Comparison of ENCODE assay signal across 6 mouse cellular contexts in the genomic region with DNA sequence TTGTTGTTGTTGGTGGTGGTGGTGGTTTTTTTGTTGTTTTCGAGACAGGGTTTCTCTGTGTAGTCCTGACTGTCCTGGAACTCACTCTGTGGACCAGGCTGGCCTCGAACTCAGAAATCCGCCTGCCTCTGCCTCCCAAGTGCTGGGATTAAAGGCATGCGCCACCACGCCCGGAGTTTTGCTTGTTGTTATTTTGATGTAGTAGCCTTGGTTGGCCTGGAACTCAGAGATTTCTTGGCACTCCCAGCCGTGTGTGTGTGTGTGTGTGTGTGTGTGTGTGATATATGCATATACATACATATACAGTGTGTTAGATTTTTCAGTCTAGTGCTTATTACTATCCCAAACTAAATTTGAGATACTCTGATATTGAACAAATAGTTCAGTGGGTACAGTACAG. TPM values are rescaled to one million over a fixed set of nuclear protein-coding genes. Genes with fewer than 3 reads are reported as not detected.
"Had no signal": no experiment of that assay in that cellular context is flagged by ENCODE, and none has a peak within 500 bp of the region (broad histone marks: within the 10 kb centered on the region; RNA-seq: fewer than 3 reads in every experiment).

No protein-coding gene starts in this region.

RNA-seq across cellular contexts. Expression of gene Usp44, which starts 3.8 kb away (rescaled TPM):
- total RNA-seq: layer of hippocampus, adult 2 months; layer of hippocampus, postnatal 25 days; left cerebral cortex, adult 18-20 months; left cerebral cortex, postnatal 25 days had no signal
- polyA plus RNA-seq: midbrain, postnatal 0 days; stomach, postnatal 0 days had no signal
